Mouse (Mus musculus): ENCODE measurements at regions not wholly inside any gene's neighbourhood (a gene's known extent, or its start where the extent isn't known, plus 50 kb on each side); places are given as distances from the start of the nearest gene placed in this dataset.

DNA sequence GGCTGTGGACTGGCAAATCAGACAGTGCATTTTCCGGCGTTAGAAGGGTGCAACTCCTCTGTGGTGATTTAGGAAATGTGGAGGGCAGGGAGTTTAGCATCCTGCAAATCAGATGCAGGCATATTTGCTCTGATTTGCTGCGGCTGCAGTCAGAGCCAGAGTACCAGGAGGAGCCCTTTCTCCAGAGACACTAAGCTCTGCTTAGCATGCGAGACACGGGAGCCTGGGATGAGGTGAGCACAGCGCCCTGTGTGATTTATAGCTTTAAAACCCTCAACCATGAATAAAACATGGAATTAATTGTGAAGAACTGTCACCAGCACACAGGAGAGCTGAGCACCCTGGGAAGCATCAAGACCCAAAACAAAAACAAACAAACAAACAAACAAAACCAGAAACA is 229.1 kb upstream of the Sulf2 start:
- Histone ChIP-seq H3K9ac (no peak overlapping the region), H3K4me1 (ENCODE audit: insufficient read depth) (peaks cover 4% of the 10 kb centered on the region; the same call in 1 of the 2 replicates), H3K4me2 (ENCODE audit: low read depth) (no peak overlapping the region), H3K36me3 (ENCODE audit: insufficient read depth) (no peaks in the 10 kb centered on the region; the same call in 1 of the 2 replicates), H3K27me3 (ENCODE audit: insufficient read depth, low read length) (no peaks in the 10 kb centered on the region; the same call in 1 of the 2 replicates), H3K4me3 (ENCODE audit: low read depth, low read length) (no peak overlapping the region), H3K27ac (ENCODE audit: low read depth, low read length) (peak overlapping the region; percentile 35; the same call in 1 of the 2 replicates), H3K9me3 (ENCODE audit: low read length) (no peaks in the 10 kb centered on the region)
- TF ChIP-seq CTCF (IDR thresholded peaks at IDR 0.05; ENCODE audit: low read depth), result no peak
- 24% methylated on average over 6 of the region's 6 CpGs for WGBS
- ATAC-seq (peak; percentile 56; the same call in 1 of the 2 replicates), DNase-seq (no peak)

DNA sequence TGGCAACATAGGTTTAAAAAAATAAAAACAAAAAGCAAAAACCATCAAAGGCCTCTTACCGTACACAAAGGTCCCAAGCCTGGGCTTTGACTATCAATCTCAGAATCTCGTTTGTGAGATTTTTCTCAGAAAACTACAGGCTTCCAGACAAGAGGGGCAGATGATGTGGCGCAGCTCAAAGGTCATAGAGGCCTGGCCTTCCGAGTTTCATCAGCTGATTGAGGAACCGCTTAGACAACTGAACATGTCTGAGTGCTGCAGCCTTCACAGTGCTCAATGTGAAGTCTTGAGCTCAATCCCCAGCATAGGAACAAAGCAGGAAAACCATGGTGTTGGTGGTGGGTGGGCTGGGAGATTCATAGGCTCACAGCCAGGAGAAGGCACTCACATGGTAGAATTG is 227.9 kb upstream of the Sulf2 start:
- 82% methylated on average over 5 of the region's 5 CpGs for WGBS
- Histone ChIP-seq H3K9ac (no peak overlapping the region), H3K4me2 (ENCODE audit: low read depth) (no peak overlapping the region), H3K27me3 (ENCODE audit: insufficient read depth, low read length) (no peaks in the 10 kb centered on the region; the same call in 1 of the 2 replicates), H3K4me1 (ENCODE audit: insufficient read depth) (peaks cover 4% of the 10 kb centered on the region; the same call in 1 of the 2 replicates), H3K9me3 (ENCODE audit: low read length) (no peaks in the 10 kb centered on the region), H3K27ac (ENCODE audit: low read depth, low read length) (no peak overlapping the region), H3K36me3 (ENCODE audit: insufficient read depth) (no peaks in the 10 kb centered on the region; the same call in 1 of the 2 replicates), H3K4me3 (ENCODE audit: low read depth, low read length) (no peak overlapping the region)
- ATAC-seq (no peak), DNase-seq (no peak)
- no peak for TF ChIP-seq CTCF (IDR thresholded peaks at IDR 0.05; ENCODE audit: low read depth)

DNA sequence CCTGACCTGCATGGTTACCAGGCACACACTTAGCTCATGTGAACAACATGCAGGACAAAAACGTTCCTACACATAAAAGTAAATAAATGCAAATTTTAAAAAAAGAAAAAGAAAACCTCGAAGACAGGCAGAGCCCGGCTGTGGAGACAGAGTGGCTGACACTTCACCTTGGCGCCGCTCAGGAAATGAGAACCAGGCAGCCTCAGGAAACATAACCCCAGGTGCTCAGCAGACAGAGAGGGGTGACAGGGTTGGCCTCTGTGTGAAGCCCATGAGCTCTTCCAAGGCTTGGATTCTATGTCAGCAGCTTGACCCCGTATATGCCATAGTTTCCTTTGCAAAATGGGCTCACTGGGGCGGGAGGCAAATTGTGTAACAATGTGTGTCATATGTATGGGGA is 226.7 kb upstream of the Sulf2 start:
- Histone ChIP-seq H3K27me3 (ENCODE audit: insufficient read depth, low read length) (no peaks in the 10 kb centered on the region; the same call in 1 of the 2 replicates), H3K4me1 (ENCODE audit: insufficient read depth) (peaks cover 4% of the 10 kb centered on the region; the same call in 1 of the 2 replicates), H3K36me3 (ENCODE audit: insufficient read depth) (no peaks in the 10 kb centered on the region; the same call in 1 of the 2 replicates), H3K9ac (no peak overlapping the region), H3K27ac (ENCODE audit: low read depth, low read length) (no peak overlapping the region), H3K4me2 (ENCODE audit: low read depth) (no peak overlapping the region), H3K9me3 (ENCODE audit: low read length) (no peaks in the 10 kb centered on the region), H3K4me3 (ENCODE audit: low read depth, low read length) (no peak overlapping the region)
- 84% methylated on average over 7 of the region's 7 CpGs for WGBS
- DNase-seq, result no peak
- no peak for ATAC-seq
- no peak for TF ChIP-seq CTCF (IDR thresholded peaks at IDR 0.05; ENCODE audit: low read depth)

DNA sequence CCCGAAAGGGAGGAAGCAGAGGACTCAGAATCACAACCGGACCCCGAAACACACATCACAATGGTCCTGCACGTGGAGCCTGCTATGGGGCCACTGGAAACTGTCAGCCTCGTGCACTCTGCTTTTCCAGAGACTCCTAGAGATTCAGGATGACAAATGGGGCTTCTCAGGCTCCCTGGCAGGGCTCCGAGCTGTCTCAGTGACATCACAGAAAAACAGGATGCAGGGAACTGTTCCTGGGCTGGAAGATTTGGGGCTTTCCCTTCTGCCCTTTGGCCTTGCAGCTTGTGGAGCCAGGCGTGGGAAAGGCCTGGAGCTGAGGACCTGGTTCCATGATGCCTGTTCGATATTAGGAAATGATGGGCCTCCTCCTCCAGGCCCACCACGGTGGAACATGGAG is 225.4 kb upstream of the Sulf2 start:
- H3K9ac ChIP-seq, result no peak overlapping the region
- DNase-seq (no peak), ATAC-seq (no peak)
- H3K4me3 ChIP-seq (ENCODE audit: low read depth, low read length), result no peak overlapping the region
- H3K36me3 ChIP-seq (ENCODE audit: insufficient read depth), result no peaks in the 10 kb centered on the region; the same call in 1 of the 2 replicates
- no peak overlapping the region for H3K4me2 ChIP-seq (ENCODE audit: low read depth)
- WGBS, result 90% methylated on average over 9 of the region's 9 CpGs
- no peak overlapping the region for H3K27ac ChIP-seq (ENCODE audit: low read depth, low read length)
- no peaks in the 10 kb centered on the region for H3K9me3 ChIP-seq (ENCODE audit: low read length)
- no peaks in the 10 kb centered on the region; the same call in 1 of the 2 replicates for H3K27me3 ChIP-seq (ENCODE audit: insufficient read depth, low read length)
- no peak for TF ChIP-seq CTCF (IDR thresholded peaks at IDR 0.05; ENCODE audit: low read depth)
- peaks cover 4% of the 10 kb centered on the region; the same call in 1 of the 2 replicates for H3K4me1 ChIP-seq (ENCODE audit: insufficient read depth)

DNA sequence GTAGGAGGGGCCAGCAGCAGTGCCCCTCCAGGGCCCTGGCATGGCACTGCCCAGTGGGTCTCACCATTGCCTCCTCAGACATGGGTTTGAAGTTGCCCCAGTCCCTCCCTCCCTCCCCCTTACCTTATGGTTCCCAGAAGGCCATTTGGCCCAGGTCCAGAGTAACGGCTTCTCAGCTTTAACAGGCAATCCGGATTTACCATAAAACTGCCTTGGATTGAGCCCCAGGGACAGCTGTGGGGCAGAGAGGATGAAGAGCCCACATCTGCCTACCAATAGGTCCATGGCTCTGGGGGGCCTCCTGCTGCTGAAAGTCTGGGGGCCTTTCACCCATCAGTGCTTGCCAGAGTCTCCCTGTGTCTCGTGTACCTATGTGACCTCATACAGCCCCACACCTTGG is 222.9 kb upstream of the Sulf2 start:
- H3K27me3 ChIP-seq (ENCODE audit: insufficient read depth, low read length), result no peaks in the 10 kb centered on the region
- H3K4me3 ChIP-seq (ENCODE audit: low read depth, low read length), result no peak overlapping the region
- no peak for TF ChIP-seq CTCF (IDR thresholded peaks at IDR 0.05; ENCODE audit: low read depth)
- WGBS, result 43% methylated on average over 3 of the region's 3 CpGs
- no peak for DNase-seq
- H3K4me1 ChIP-seq (ENCODE audit: insufficient read depth), result no peaks in the 10 kb centered on the region
- 0 out of 2 replicates have a peak, but pooled peaks cover 4% of the 10 kb centered on the region for H3K9me3 ChIP-seq (ENCODE audit: low read length)
- H3K9ac ChIP-seq, result no peak overlapping the region
- no peak overlapping the region for H3K27ac ChIP-seq (ENCODE audit: low read depth, low read length)
- no peak for ATAC-seq
- no peaks in the 10 kb centered on the region for H3K36me3 ChIP-seq (ENCODE audit: insufficient read depth)
- H3K4me2 ChIP-seq (ENCODE audit: low read depth), result no peak overlapping the region

DNA sequence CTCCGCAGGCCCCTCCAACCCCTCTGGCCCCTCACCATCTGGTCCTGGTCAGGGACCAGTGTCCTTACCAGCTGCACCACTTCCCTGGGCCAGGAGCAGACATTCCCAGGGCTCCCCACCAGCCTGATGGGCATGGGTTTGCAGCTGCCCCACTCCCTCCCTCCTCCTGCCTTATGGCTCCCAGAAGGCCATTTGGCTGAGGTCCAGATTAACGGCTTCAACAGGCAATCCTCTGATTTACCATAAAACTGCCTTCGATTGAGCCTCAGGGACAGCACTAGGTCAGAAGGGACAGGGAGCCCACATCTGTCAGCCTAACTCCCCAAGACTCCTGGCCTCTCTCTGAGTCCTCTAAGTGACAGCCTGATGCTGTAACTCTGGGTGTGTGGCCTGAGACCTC is 221.9 kb upstream of the Sulf2 start:
- no peak for TF ChIP-seq CTCF (IDR thresholded peaks at IDR 0.05; ENCODE audit: low read depth)
- no peak for ATAC-seq
- 23% methylated on average over 3 of the region's 3 CpGs for WGBS

DNA sequence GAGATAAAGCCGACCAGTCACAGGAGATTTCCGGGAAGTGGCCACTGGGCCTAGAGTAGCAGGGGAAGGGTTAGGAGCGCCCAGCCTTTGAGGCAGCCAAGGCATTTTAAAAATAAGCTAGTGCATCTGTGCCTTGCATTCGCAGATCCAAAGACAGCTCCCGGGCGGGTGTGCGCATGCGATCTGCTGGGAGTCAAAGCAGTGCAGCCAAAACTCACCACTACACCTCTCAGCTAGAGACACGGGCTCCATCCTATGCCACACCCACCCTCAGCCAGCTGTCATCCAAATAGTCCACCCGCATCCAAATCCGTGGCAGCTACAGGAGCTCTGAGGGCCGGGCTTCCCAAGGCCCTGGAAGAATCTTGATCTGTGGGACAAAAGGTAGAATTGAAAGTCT is 220.2 kb upstream of the Sulf2 start:
- H3K36me3 ChIP-seq (ENCODE audit: insufficient read depth), result no peaks in the 10 kb centered on the region
- no peak overlapping the region for H3K9ac ChIP-seq
- H3K4me2 ChIP-seq (ENCODE audit: low read depth), result no peak overlapping the region
- DNase-seq (no peak), ATAC-seq (no peak)
- 79% methylated on average over 12 of the region's 12 CpGs for WGBS
- H3K27me3 ChIP-seq (ENCODE audit: insufficient read depth, low read length), result no peaks in the 10 kb centered on the region
- TF ChIP-seq CTCF (IDR thresholded peaks at IDR 0.05; ENCODE audit: low read depth), result no peak
- H3K27ac ChIP-seq (ENCODE audit: low read depth, low read length), result no peak overlapping the region
- no peaks in the 10 kb centered on the region for H3K4me1 ChIP-seq (ENCODE audit: insufficient read depth)
- 0 out of 2 replicates have a peak, but pooled peaks cover 4% of the 10 kb centered on the region for H3K9me3 ChIP-seq (ENCODE audit: low read length)
- H3K4me3 ChIP-seq (ENCODE audit: low read depth, low read length), result no peak overlapping the region

More for the DNA sequence above, 221.9 kb upstream of the Sulf2 start:
- Histone ChIP-seq H3K4me1 (ENCODE audit: insufficient read depth) (no peaks in the 10 kb centered on the region), H3K4me3 (ENCODE audit: low read depth, low read length) (no peak overlapping the region), H3K27ac (ENCODE audit: low read depth, low read length) (no peak overlapping the region), H3K9me3 (ENCODE audit: low read length) (0 out of 2 replicates have a peak, but pooled peaks cover 4% of the 10 kb centered on the region), H3K9ac (no peak overlapping the region), H3K36me3 (ENCODE audit: insufficient read depth) (no peaks in the 10 kb centered on the region), H3K4me2 (ENCODE audit: low read depth) (no peak overlapping the region), H3K27me3 (ENCODE audit: insufficient read depth, low read length) (no peaks in the 10 kb centered on the region)
- DNase-seq, result peak; percentile 39

Data from forebrain, postnatal 0 days (tissue).